Mouse (Mus musculus): ENCODE results near the gene Grk3. TPM values are rescaled to one million over a fixed set of nuclear protein-coding genes. Genes with fewer than 3 reads are reported as not detected.

Gene Grk3
- total RNA-seq, 4 experiments from 2014 or later = 72.2 to 102 (median 84.2) TPM

GRCm38 (mm10) chr5:112876846-112877390 lies 138.7 kb downstream of the Grk3 start:
- DNase-seq (ENCODE audit: low spot score in 2 of 2) = peak in 1 of 2 experiments; percentile 68

DNA sequence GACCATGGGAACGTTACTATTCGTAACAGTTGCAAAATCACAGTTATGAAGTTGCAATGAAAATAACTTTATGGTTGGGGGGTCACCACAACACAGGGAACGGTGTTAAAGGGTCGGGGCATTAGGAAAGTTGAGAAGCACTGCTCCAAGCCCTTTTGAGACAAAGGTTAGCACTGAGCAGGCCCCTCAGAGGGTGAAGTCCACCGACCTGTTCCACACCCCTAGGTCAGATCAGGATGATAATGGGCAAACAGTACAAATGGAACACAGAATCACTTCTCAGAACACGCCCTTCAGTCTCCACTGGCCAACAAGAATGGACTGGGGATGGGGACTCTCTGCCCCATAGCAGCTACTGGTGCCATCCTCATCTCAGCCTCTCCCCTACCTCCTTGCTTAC lies 142.6 kb downstream of the Grk3 start:
- DNase-seq (ENCODE audit: low spot score in 2 of 2) = no peak

GRCm38 (mm10) chr5:112870729-112871128 lies 144.9 kb downstream of the Grk3 start:
- DNase-seq (ENCODE audit: low spot score in 2 of 2) = peak in 1 of 2 experiments; percentile 86

GRCm38 (mm10) chr5:112868620-112869019 lies 147.0 kb downstream of the Grk3 start:
- DNase-seq (ENCODE audit: low spot score in 2 of 2) = no peak

DNA sequence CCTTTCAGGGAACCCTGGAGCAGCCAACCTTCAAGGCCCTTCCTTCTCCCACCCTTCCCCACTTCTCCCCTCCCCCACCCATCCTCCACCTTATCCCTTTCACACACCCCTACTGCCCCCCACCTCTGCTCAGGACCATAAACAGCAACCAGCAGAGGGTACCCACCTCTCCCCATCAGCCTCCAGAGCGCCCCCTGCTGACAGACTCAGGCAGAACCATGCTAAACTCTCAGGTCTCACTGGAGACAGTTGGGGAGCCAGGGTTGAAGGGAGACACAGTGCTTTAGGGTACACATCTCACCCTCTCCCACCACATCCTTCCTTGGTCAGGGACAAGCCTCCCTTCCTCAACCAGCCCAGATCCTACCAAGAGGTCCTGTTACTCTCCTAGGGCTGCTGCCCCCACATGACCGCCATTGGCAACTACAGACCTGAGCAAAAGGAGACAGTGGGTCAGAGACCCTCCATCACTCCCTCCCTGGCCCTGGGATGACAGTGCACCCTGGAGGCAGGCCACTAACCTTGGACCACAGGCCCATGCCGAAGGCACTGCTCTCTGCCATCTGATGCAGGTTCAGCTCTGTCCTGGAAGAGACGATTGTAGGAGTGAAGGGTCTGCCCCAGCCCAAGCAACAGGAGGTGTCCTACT lies 150.7 kb downstream of the Grk3 start:
- DNase-seq (ENCODE audit: low spot score in 2 of 2) = no peak

Other genes with a start within 250 kb of the Grk3 start
- 1 to 10 TPM; 1.5 to 2.1 (median 1.8) TPM for gene Myo18b, start 119.4 kb downstream of the Grk3 start, total RNA-seq (2022)
- gene Crybb2, start 54.3 kb upstream of the Grk3 start, total RNA-seq (2022) = not detected
- gene Crybb3, start 65.8 kb upstream of the Grk3 start, total RNA-seq (2022) = 1 to 10 TPM; 1.7 to 3.1 (median 2.0) TPM
- gene 2900026A02Rik, start 205.4 kb upstream of the Grk3 start, total RNA-seq (2022) = 10 to 100 TPM; 56.0 to 66.0 (median 61.1) TPM
- gene Tmem211, start 211.1 kb upstream of the Grk3 start, total RNA-seq (2022) = not detected